Mouse (Mus musculus) embryonic facial prominence, embryonic 12.5 days (tissue): ENCODE data around the gene Dennd1b. TPM values are rescaled to one million over a fixed set of nuclear protein-coding genes. Genes with fewer than 3 reads are reported as not detected.

ENCODE experiments used
- ATAC-seq: fragments of 200-750 bp; cut with Nextera tagmentation; 2 replicates; pipeline ENCODE4 v1.8.0; 2017; ENCODE audit not compliant: insufficient number of reproducible peaks, insufficient read depth, low FRiP score, low TSS enrichment
- H3K27ac ChIP-seq: fragments of 300-500 bp; sonication (generic); 2 replicates; pipeline ENCODE4 v1.5.1; 2016; ENCODE audit warnings: mild to moderate bottlenecking
- H3K27me3 ChIP-seq: fragments of 300-500 bp; sonication (generic); 2 replicates; pipeline ENCODE4 v1.6.1; 2016; ENCODE audit warnings: mild to moderate bottlenecking, moderate library complexity
- H3K36me3 ChIP-seq: fragments of 300-500 bp; sonication (generic); 2 replicates; pipeline ENCODE4 v1.6.1; 2016; ENCODE audit warnings: mild to moderate bottlenecking
- H3K4me1 ChIP-seq: fragments of 300-500 bp; sonication (generic); 2 replicates; pipeline ENCODE4 v1.6.1; 2016
- H3K4me2 ChIP-seq: fragments of 300-500 bp; sonication (generic); replicated peaks from 2 replicates; pipeline ENCODE4 v1.6.1; 2016; ENCODE audit warnings: mild to moderate bottlenecking, moderate library complexity
- H3K4me3 ChIP-seq: fragments of 300-500 bp; sonication (generic); 2 replicates; pipeline ENCODE4 v1.5.1; 2016; ENCODE audit warnings: mild to moderate bottlenecking
- H3K9ac ChIP-seq: fragments of 300-500 bp; sonication (generic); 2 replicates; pipeline ENCODE4 v1.6.1; 2016; ENCODE audit warnings: mild to moderate bottlenecking, moderate library complexity
- H3K9me3 ChIP-seq: fragments of 300-500 bp; sonication (generic); 2 replicates; pipeline ENCODE4 v1.6.1; 2016; ENCODE audit warnings: mild to moderate bottlenecking, moderate library complexity
- WGBS: fragments of 180-500 bp; shearing (Covaris S2); methylation state at CpG from one replicate; pipeline ENCODE4 v1.1.7; 2016; 5-methylcytosine and 5-hydroxymethylcytosine counted together
- polyA plus RNA-seq: library from polyadenylated mRNA; unstranded; fragments of >200 nt; fragmentation: Nextera tagmentation; extraction: Ambion mirVana; gene quantifications from 2 replicates; pipeline ENCODE4 v1.2.1, GENCODE M21; 2016

Gene Dennd1b
- polyA plus RNA-seq, 1 experiment from 2014 or later = 7.5 TPM

DNA sequence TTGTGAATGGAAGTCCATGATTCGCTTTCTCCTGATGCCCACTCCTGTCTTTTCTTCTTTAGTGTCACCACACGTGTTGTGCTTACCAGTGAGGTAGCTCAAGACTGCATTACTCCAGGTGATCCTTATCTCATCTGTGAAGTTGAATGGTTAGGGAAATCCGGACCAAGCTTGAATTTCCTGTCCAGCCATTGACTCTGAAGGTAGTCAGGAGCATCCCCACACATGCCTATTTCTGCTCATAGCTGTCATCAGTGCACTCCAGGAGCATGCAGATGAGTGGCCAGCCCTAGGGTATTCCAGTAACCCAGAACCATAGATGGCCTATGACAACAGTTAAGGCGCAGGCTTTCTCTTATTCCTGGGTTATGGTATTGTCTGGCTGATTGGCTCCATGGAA, 20.9 kb downstream of the Dennd1b start:
- no peak overlapping the region for H3K4me2 ChIP-seq
- no peak overlapping the region for H3K9ac ChIP-seq
- ATAC-seq = no peak
- WGBS = 81% methylated on average over 4 of the region's 4 CpGs
- H3K27ac ChIP-seq = no peak overlapping the region
- H3K9me3 ChIP-seq = no peaks in the 10 kb centered on the region
- H3K4me3 ChIP-seq = no peak overlapping the region
- no peaks in the 10 kb centered on the region for H3K36me3 ChIP-seq
- peaks cover 4% of the 10 kb centered on the region; the same call in 1 of the 2 replicates for H3K4me1 ChIP-seq
- H3K27me3 ChIP-seq = no peaks in the 10 kb centered on the region

- no peaks in the 10 kb centered on the region for H3K4me1 ChIP-seq
- ATAC-seq = no peak
These were observed 29.3 kb downstream of the Dennd1b start for GRCm38 (mm10) chr1:138992384-138993138.

GRCm38 (mm10) chr1:138995621-138996380, 32.6 kb downstream of the Dennd1b start:
- ATAC-seq = no peak
- 85% methylated on average over 6 of the region's 6 CpGs for WGBS
- Histone ChIP-seq H3K4me1 (no peaks in the 10 kb centered on the region), H3K4me2 (no peak overlapping the region), H3K27me3 (no peaks in the 10 kb centered on the region), H3K27ac (no peak overlapping the region), H3K9ac (no peak overlapping the region), H3K4me3 (no peak overlapping the region), H3K9me3 (no peaks in the 10 kb centered on the region), H3K36me3 (no peaks in the 10 kb centered on the region)

More at GRCm38 (mm10) chr1:138992384-138993138, 29.3 kb downstream of the Dennd1b start:
- Histone ChIP-seq H3K9ac (no peak overlapping the region), H3K27me3 (no peaks in the 10 kb centered on the region), H3K9me3 (no peaks in the 10 kb centered on the region), H3K4me2 (no peak overlapping the region), H3K4me3 (no peak overlapping the region), H3K36me3 (no peaks in the 10 kb centered on the region), H3K27ac (no peak overlapping the region)
- WGBS = 73% methylated on average over 5 of the region's 5 CpGs

GRCm38 (mm10) chr1:138996663-138997062, 33.4 kb downstream of the Dennd1b start:
- no peak overlapping the region for H3K4me2 ChIP-seq
- H3K27me3 ChIP-seq = no peaks in the 10 kb centered on the region
- WGBS = 92% methylated on average over 2 of the region's 2 CpGs
- H3K4me3 ChIP-seq = no peak overlapping the region
- no peak for ATAC-seq
- no peaks in the 10 kb centered on the region for H3K36me3 ChIP-seq
- no peak overlapping the region for H3K27ac ChIP-seq
- no peak overlapping the region for H3K9ac ChIP-seq
- no peaks in the 10 kb centered on the region for H3K9me3 ChIP-seq
- no peaks in the 10 kb centered on the region for H3K4me1 ChIP-seq

GRCm38 (mm10) chr1:139000675-139001379, 37.6 kb downstream of the Dennd1b start:
- Histone ChIP-seq H3K36me3 (no peaks in the 10 kb centered on the region), H3K27ac (no peak overlapping the region), H3K27me3 (no peaks in the 10 kb centered on the region), H3K4me3 (no peak overlapping the region), H3K4me2 (no peak overlapping the region), H3K9ac (no peak overlapping the region), H3K4me1 (no peaks in the 10 kb centered on the region), H3K9me3 (no peaks in the 10 kb centered on the region)
- no peak for ATAC-seq
- WGBS = 43% methylated on average over 9 of the region's 9 CpGs

GRCm38 (mm10) chr1:139003503-139003902, 40.3 kb downstream of the Dennd1b start:
- Histone ChIP-seq H3K9me3 (no peaks in the 10 kb centered on the region), H3K27ac (no peak overlapping the region), H3K4me2 (no peak overlapping the region)

GRCm38 (mm10) chr1:139006000-139006399, 42.8 kb downstream of the Dennd1b start:
- Histone ChIP-seq H3K9me3 (no peaks in the 10 kb centered on the region), H3K4me1 (no peaks in the 10 kb centered on the region), H3K9ac (no peak overlapping the region), H3K36me3 (no peaks in the 10 kb centered on the region), H3K4me2 (no peak overlapping the region), H3K4me3 (no peak overlapping the region), H3K27me3 (no peaks in the 10 kb centered on the region), H3K27ac (no peak overlapping the region)
- no peak for ATAC-seq
- 87% methylated on average over 1 of the region's 1 CpGs for WGBS

More at GRCm38 (mm10) chr1:139003503-139003902, 40.3 kb downstream of the Dennd1b start:
- 89% methylated on average over 2 of the region's 2 CpGs for WGBS
- Histone ChIP-seq H3K4me1 (no peaks in the 10 kb centered on the region), H3K9ac (no peak overlapping the region), H3K4me3 (no peak overlapping the region), H3K27me3 (no peaks in the 10 kb centered on the region), H3K36me3 (no peaks in the 10 kb centered on the region)
- no peak for ATAC-seq

GRCm38 (mm10) chr1:139007475-139007874, 44.2 kb downstream of the Dennd1b start:
- 89% methylated on average over 3 of the region's 3 CpGs for WGBS
- H3K4me1 ChIP-seq = no peaks in the 10 kb centered on the region
- H3K36me3 ChIP-seq = no peaks in the 10 kb centered on the region
- no peaks in the 10 kb centered on the region for H3K9me3 ChIP-seq
- no peak overlapping the region for H3K4me2 ChIP-seq
- no peak overlapping the region for H3K9ac ChIP-seq
- H3K27me3 ChIP-seq = no peaks in the 10 kb centered on the region
- H3K27ac ChIP-seq = no peak overlapping the region
- ATAC-seq = no peak
- no peak overlapping the region for H3K4me3 ChIP-seq

DNA sequence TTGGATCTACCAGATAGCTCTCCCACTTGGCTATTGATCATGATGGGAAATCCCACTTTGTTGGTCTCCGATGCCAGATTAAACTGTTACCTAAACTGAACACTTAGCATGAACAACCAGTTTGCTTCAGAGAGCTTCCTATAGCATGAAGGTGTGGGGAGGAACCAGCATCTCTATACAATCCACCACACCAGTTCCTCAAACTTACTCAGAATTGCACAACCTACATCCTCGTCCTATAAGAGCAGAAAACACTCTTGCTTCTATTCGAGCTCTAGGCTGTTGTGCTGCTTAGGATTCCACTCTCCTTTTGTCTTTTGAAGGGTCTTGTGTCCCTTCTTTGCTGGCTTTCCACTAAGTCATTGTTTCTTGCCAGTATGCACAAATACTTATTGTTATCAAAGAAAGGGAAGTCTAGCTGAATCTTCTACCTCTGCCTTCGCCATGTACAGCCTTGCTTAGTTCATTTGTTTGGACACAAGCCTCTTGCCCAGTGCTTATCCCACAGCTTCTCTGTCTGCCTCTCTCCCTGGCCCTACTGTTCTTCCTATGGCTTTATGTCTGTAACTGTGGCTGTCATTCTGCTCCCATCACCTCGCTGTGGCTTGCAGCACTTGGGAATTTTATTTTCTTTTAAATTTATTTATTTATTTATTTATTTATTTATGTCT, 52.0 kb downstream of the Dennd1b start:
- Histone ChIP-seq H3K36me3 (no peaks in the 10 kb centered on the region), H3K9ac (no peak overlapping the region), H3K27ac (no peak overlapping the region), H3K27me3 (no peaks in the 10 kb centered on the region), H3K4me2 (no peak overlapping the region), H3K9me3 (no peaks in the 10 kb centered on the region), H3K4me3 (no peak overlapping the region), H3K4me1 (no peaks in the 10 kb centered on the region)
- no peak for ATAC-seq
- whole genome bisulfite sequencing = 77% methylated on average over 5 of the region's 5 CpGs

- Histone ChIP-seq H3K9me3 (no peaks in the 10 kb centered on the region), H3K4me1 (no peaks in the 10 kb centered on the region), H3K27ac (no peak overlapping the region), H3K27me3 (no peaks in the 10 kb centered on the region), H3K4me3 (no peak overlapping the region), H3K4me2 (no peak overlapping the region), H3K9ac (no peak overlapping the region), H3K36me3 (no peaks in the 10 kb centered on the region)
- 52% methylated on average over 7 of the region's 7 CpGs for WGBS
- no peak for ATAC-seq
These were observed 58.1 kb downstream of the Dennd1b start for GRCm38 (mm10) chr1:139021298-139021697.

DNA sequence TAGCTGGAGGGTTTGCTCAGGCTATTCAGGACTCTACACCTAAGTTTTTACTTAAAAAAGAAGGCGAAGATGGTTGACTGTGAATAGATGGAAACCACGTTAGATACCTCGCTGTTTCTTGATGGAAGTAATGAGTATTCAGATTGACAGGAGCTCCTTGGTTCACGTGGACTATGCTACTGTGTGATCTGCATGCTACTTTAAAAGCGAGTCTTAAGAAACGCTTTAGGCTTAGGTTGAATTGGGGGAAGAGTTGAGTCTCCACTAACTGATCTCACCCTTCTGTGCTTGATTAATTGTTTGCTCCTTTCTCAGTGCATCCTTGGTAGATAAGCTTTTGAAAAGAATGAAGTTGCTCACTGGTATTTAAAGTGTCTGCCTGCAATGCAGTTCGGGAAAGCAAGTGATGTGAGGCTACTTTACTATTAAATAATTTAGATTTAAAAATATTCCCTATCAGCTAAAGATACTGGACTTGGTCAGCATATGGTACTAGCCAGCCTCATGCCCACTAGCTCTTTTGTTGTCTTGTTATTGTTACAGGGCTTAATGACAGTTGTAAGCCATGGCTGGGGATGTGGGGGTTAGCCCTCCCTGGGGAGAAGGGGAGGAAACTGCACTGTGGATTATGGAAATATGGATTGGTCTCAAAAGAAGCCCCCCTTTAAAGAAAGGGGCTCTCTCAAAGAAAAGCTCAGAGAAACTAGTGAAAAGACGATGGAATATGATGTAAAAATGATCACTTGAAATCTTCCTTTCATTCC, 62.8 kb downstream of the Dennd1b start:
- Histone ChIP-seq H3K27ac (no peak overlapping the region), H3K9me3 (no peaks in the 10 kb centered on the region), H3K4me2 (no peak overlapping the region), H3K4me1 (no peaks in the 10 kb centered on the region), H3K27me3 (no peaks in the 10 kb centered on the region), H3K36me3 (no peaks in the 10 kb centered on the region), H3K4me3 (no peak overlapping the region), H3K9ac (no peak overlapping the region)
- 63% methylated on average over 8 of the region's 8 CpGs for whole genome bisulfite sequencing
- no peak for ATAC-seq
